Mouse (Mus musculus) erythroblast, embryonic 14.5 days (primary cell): ENCODE data around the gene Hsd3b1.

Experiments
- GATA1 ChIP-seq: IDR thresholded peaks from 2 replicates; pipeline ENCODE4 v1.6.1; 2012; ENCODE audit warnings: low read length, inconsistent platforms, mixed read lengths
- TAL1 ChIP-seq: IDR thresholded peaks from 3 replicates; pipeline ENCODE4 v1.6.1; 2012; ENCODE audit warnings: low read length, inconsistent platforms, mixed read lengths

- TF ChIP-seq GATA1 (no peak), TAL1 (no peak)
These were observed at the start of gene Hsd3b1 for GRCm38 (mm10) chr3:98859576-98859975.
